Comparison of ENCODE assay signal across 10 mouse cellular contexts in genomic region chr9:69467310-69467939, GRCm38 (mm10). TPM values are rescaled to one million over a fixed set of nuclear protein-coding genes. Genes with fewer than 3 reads are reported as not detected.
A peak's percentile ranks its signal among the peaks of the same experiment; 100 is the strongest.
DNase-seq lines count a peak whose midpoint lies in the region; ATAC-seq lines count a peak whose summit lies in the region.
"Had no signal": no experiment of that assay in that cellular context is flagged by ENCODE, and none has a peak within 500 bp of the region (broad histone marks: within the 10 kb centered on the region; RNA-seq: fewer than 3 reads in every experiment).

No protein-coding gene starts in this region.

- H3K36me3 ChIP-seq in hindbrain, embryonic 10.5 days, result no peaks in the 10 kb centered on the region
- H3K36me3 ChIP-seq in hindbrain, embryonic 14.5 days (replicated peaks; ENCODE audit: control insufficient read depth, insufficient read depth), result no peaks in the 10 kb centered on the region
- H3K36me3 ChIP-seq in embryonic facial prominence, embryonic 13.5 days, result peaks cover 62% of the 10 kb centered on the region
- H3K36me3 ChIP-seq in limb, embryonic 13.5 days, result peaks cover 32% of the 10 kb centered on the region
- H3K36me3 ChIP-seq in midbrain, embryonic 16.5 days (ENCODE audit: control insufficient read depth, insufficient read depth, low read length), result no peaks in the 10 kb centered on the region

- DNase-seq in hindbrain, embryonic 10.5 days (ENCODE audit: low spot score), result no peak
- DNase-seq in hindbrain, embryonic 14.5 days (ENCODE audit: low spot score), result no peak
- DNase-seq in NIH3T3 (ENCODE audit: low read depth), result peak; percentile 85
- DNase-seq in left cerebral cortex, adult 18-20 months (ENCODE audit: low spot score in 2 of 2), result no peak
- no peak for DNase-seq in left cerebral cortex, postnatal 36 days (ENCODE audit: low spot score in 2 of 2)
- DNase-seq: lung, postnatal 4 days had no signal

- no peak overlapping the region for H3K9ac ChIP-seq in hindbrain, embryonic 14.5 days
- H3K9ac ChIP-seq in embryonic facial prominence, embryonic 13.5 days, result no peak overlapping the region
- no peak overlapping the region for H3K9ac ChIP-seq in limb, embryonic 13.5 days
- H3K9ac ChIP-seq in midbrain, embryonic 16.5 days (ENCODE audit: low read depth, low read length), result no peak overlapping the region

- peaks cover 47% of the 10 kb centered on the region for H3K4me1 ChIP-seq in hindbrain, embryonic 10.5 days (replicated peaks)
- H3K4me1 ChIP-seq in hindbrain, embryonic 14.5 days (replicated peaks; ENCODE audit: control insufficient read depth, insufficient read depth, low read length), result peaks cover 15% of the 10 kb centered on the region
- H3K4me1 ChIP-seq in embryonic facial prominence, embryonic 13.5 days, result peaks cover 86% of the 10 kb centered on the region
- H3K4me1 ChIP-seq in limb, embryonic 13.5 days, result peaks cover 69% of the 10 kb centered on the region
- peaks cover 11% of the 10 kb centered on the region for H3K4me1 ChIP-seq in midbrain, embryonic 16.5 days (ENCODE audit: control insufficient read depth, insufficient read depth, low read length)

- no peak overlapping the region for H3K4me3 ChIP-seq in hindbrain, embryonic 10.5 days
- no peak overlapping the region for H3K4me3 ChIP-seq in hindbrain, embryonic 14.5 days (replicated peaks; ENCODE audit: low read length)
- no peak overlapping the region for H3K4me3 ChIP-seq in embryonic facial prominence, embryonic 13.5 days
- H3K4me3 ChIP-seq in limb, embryonic 13.5 days, result no peak overlapping the region
- H3K4me3 ChIP-seq in midbrain, embryonic 16.5 days (ENCODE audit: low read depth, low read length), result no peak overlapping the region
- H3K4me3 ChIP-seq: erythroblast, embryonic 14.5 days had no signal

- no peak for ATAC-seq in hindbrain, embryonic 14.5 days (ENCODE audit: low FRiP score)
- no peak for ATAC-seq in embryonic facial prominence, embryonic 13.5 days (ENCODE audit: insufficient number of reproducible peaks, insufficient read depth, low FRiP score, low TSS enrichment, low read depth)
- ATAC-seq in limb, embryonic 13.5 days (ENCODE audit: low FRiP score, low read depth), result peak; percentile 55; the same call in 1 of the 2 replicates
- no peak for ATAC-seq in midbrain, embryonic 16.5 days

- H3K9me3 ChIP-seq in hindbrain, embryonic 10.5 days, result no peaks in the 10 kb centered on the region
- no peaks in the 10 kb centered on the region for H3K9me3 ChIP-seq in hindbrain, embryonic 14.5 days (ENCODE audit: control insufficient read depth, low read length)
- H3K9me3 ChIP-seq in embryonic facial prominence, embryonic 13.5 days, result no peaks in the 10 kb centered on the region
- no peaks in the 10 kb centered on the region for H3K9me3 ChIP-seq in limb, embryonic 13.5 days
- H3K9me3 ChIP-seq in midbrain, embryonic 16.5 days (replicated peaks; ENCODE audit: control insufficient read depth, low read length, poor library complexity, severe bottlenecking), result no peaks in the 10 kb centered on the region

- H3K4me2 ChIP-seq in hindbrain, embryonic 14.5 days (replicated peaks), result no peak overlapping the region
- no peak overlapping the region; the same call in 1 of the 2 replicates for H3K4me2 ChIP-seq in embryonic facial prominence, embryonic 13.5 days
- H3K4me2 ChIP-seq in limb, embryonic 13.5 days (replicated peaks), result no peak overlapping the region
- no peak overlapping the region for H3K4me2 ChIP-seq in midbrain, embryonic 16.5 days (ENCODE audit: low read length)

- intact Hi-C loops in left cerebral cortex, postnatal 36 days (cut with DNase I), result no loop called here

- WGBS in hindbrain, embryonic 10.5 days, result 78% methylated on average over 10 of the region's 10 CpGs
- 73% methylated on average over 10 of the region's 10 CpGs for WGBS in hindbrain, embryonic 14.5 days
- WGBS in embryonic facial prominence, embryonic 13.5 days, result 42% methylated on average over 10 of the region's 10 CpGs
- WGBS in limb, embryonic 13.5 days, result 54% methylated on average over 10 of the region's 10 CpGs
- 70% methylated on average over 10 of the region's 10 CpGs for WGBS in midbrain, embryonic 16.5 days

- peak overlapping the region; percentile 56; the same call in 1 of the 2 replicates for H3K27ac ChIP-seq in hindbrain, embryonic 10.5 days
- H3K27ac ChIP-seq in hindbrain, embryonic 14.5 days, result no peak overlapping the region
- peak overlapping the region; percentile 75 for H3K27ac ChIP-seq in embryonic facial prominence, embryonic 13.5 days
- H3K27ac ChIP-seq in limb, embryonic 13.5 days, result peak overlapping the region; percentile 40; the same call in 1 of the 2 replicates
- no peak overlapping the region for H3K27ac ChIP-seq in midbrain, embryonic 16.5 days (ENCODE audit: low read length)

- H3K27me3 ChIP-seq in hindbrain, embryonic 10.5 days (ENCODE audit: insufficient read depth, poor library complexity, severe bottlenecking), result peaks cover 11% of the 10 kb centered on the region
- H3K27me3 ChIP-seq in hindbrain, embryonic 14.5 days (ENCODE audit: control insufficient read depth, insufficient read depth, low read length), result no peaks in the 10 kb centered on the region
- no peaks in the 10 kb centered on the region for H3K27me3 ChIP-seq in embryonic facial prominence, embryonic 13.5 days
- H3K27me3 ChIP-seq in limb, embryonic 13.5 days, result no peaks in the 10 kb centered on the region
- no peaks in the 10 kb centered on the region for H3K27me3 ChIP-seq in midbrain, embryonic 16.5 days (ENCODE audit: control insufficient read depth, insufficient read depth, low read depth, low read length)

RNA-seq across cellular contexts. Expression of gene Anxa2, which starts 14.0 kb away (rescaled TPM):
- 146 and 230 TPM in 2 replicates for polyA plus RNA-seq in hindbrain, embryonic 10.5 days (2016; fragmentation: Nextera tagmentation; extraction: Ambion mirVana)
- 143 and 158 TPM in 2 replicates for polyA plus RNA-seq in hindbrain, embryonic 14.5 days (2014; fragmentation: Nextera tagmentation; extraction: Ambion mirVana)
- polyA plus RNA-seq in embryonic facial prominence, embryonic 13.5 days (2015; fragmentation: Nextera tagmentation; extraction: Ambion mirVana), result 1,084 and 1,195 TPM in 2 replicates
- polyA plus RNA-seq in limb, embryonic 13.5 days (2015; fragmentation: Nextera tagmentation; extraction: Ambion mirVana), result 691 and 735 TPM in 2 replicates
- 10 to 100 TPM; 13.3 to 19.4 TPM for total RNA-seq in left cerebral cortex, adult 18-20 months (2021)
- total RNA-seq in left cerebral cortex, postnatal 36 days (2021), result 10 to 100 TPM in 1 of 2 experiments, 1 to 10 TPM in 1; 9.5 to 14.3 TPM
- polyA plus RNA-seq in midbrain, embryonic 16.5 days (2015; fragmentation: Nextera tagmentation; extraction: Ambion mirVana), result 95.3 and 96.4 TPM in 2 replicates

Comparison
In these comparisons a context has a peak if more than half of its experiments do, and no peak if none do; other contexts are left out.
1. H3K27ac ChIP-seq: peak in hindbrain, embryonic 10.5 days (single experiment), embryonic facial prominence, embryonic 13.5 days (single experiment) and limb, embryonic 13.5 days (single experiment); none in hindbrain, embryonic 14.5 days (single experiment) and midbrain, embryonic 16.5 days (single experiment).